Mouse (Mus musculus) embryonic facial prominence, embryonic 10.5 days (tissue): ENCODE results near the gene Syn3. TPM values are rescaled to one million over a fixed set of nuclear protein-coding genes. Genes with fewer than 3 reads are reported as not detected.
"Not testable (repeated sequence)": the region's sequence is repeated elsewhere in the genome, so short reads cannot be mapped to it uniquely, and the experiment has no call there.

Source experiments
- DNase-seq: peaks from one replicate; pipeline ENCODE4 v3.0.0-alpha.2; 2017; ENCODE audit warnings: low spot score
- H3K27ac ChIP-seq: fragments of 300-500 bp; sonication (generic); replicated peaks from 2 replicates; pipeline ENCODE4 v1.5.1; 2016; ENCODE audit warnings: mild to moderate bottlenecking
- H3K27me3 ChIP-seq: fragments of 300-500 bp; sonication (generic); replicated peaks from 2 replicates; pipeline ENCODE4 v1.6.1; 2016; ENCODE audit warnings: low read depth, mild to moderate bottlenecking; ENCODE audit not compliant: poor library complexity, severe bottlenecking
- H3K36me3 ChIP-seq: fragments of 300-500 bp; sonication (generic); replicated peaks from 2 replicates; pipeline ENCODE4 v1.6.1; 2016; ENCODE audit warnings: mild to moderate bottlenecking, moderate library complexity
- H3K4me1 ChIP-seq: fragments of 300-500 bp; sonication (generic); 2 replicates; pipeline ENCODE4 v1.6.1; 2016
- H3K4me3 ChIP-seq: fragments of 300-500 bp; sonication (generic); 2 replicates; pipeline ENCODE4 v1.5.1; 2016; ENCODE audit warnings: mild to moderate bottlenecking, moderate library complexity
- H3K9me3 ChIP-seq: fragments of 300-500 bp; sonication (generic); 2 replicates; pipeline ENCODE4 v1.6.1; 2016; ENCODE audit warnings: mild to moderate bottlenecking
- WGBS: fragments of 180-500 bp; shearing (Covaris S2); methylation state at CpG from one replicate; pipeline ENCODE4 v1.1.7; 2016; 5-methylcytosine and 5-hydroxymethylcytosine counted together
- polyA plus RNA-seq: library from polyadenylated mRNA; unstranded; fragments of >200 nt; fragmentation: Nextera tagmentation; extraction: Ambion mirVana; gene quantifications from 2 replicates; pipeline ENCODE4 v1.2.1, GENCODE M21; 2016

The Syn3 gene
- polyA plus RNA-seq, 1 experiment from 2014 or later, result 3.3 TPM

- no peaks in the 10 kb centered on the region for H3K9me3 ChIP-seq
- no peak overlapping the region for H3K4me3 ChIP-seq
- DNase-seq, result no peak
- H3K27me3 ChIP-seq, result peaks cover 7% of the 10 kb centered on the region; the same call in 1 of the 2 replicates
- H3K27ac ChIP-seq, result peak overlapping the region; percentile 40
- peaks cover 16% of the 10 kb centered on the region for H3K4me1 ChIP-seq
- no peaks in the 10 kb centered on the region for H3K36me3 ChIP-seq
Measured at GRCm38 (mm10) chr10:86457665-86458209, 41.0 kb downstream of the Syn3 start.

GRCm38 (mm10) chr10:86457195-86457594 is 41.5 kb downstream of the Syn3 start:
- DNase-seq, result peak; percentile 49
- peaks cover 7% of the 10 kb centered on the region; the same call in 1 of the 2 replicates for H3K27me3 ChIP-seq
- H3K27ac ChIP-seq, result no peak overlapping the region; the same call in 1 of the 2 replicates
- no peak overlapping the region for H3K4me3 ChIP-seq
- H3K36me3 ChIP-seq, result no peaks in the 10 kb centered on the region
- H3K9me3 ChIP-seq, result no peaks in the 10 kb centered on the region
- peaks cover 19% of the 10 kb centered on the region for H3K4me1 ChIP-seq
- 18% methylated on average over 4 of the region's 4 CpGs for WGBS

- no peak for DNase-seq
- H3K4me1 ChIP-seq, result peaks cover 19% of the 10 kb centered on the region
- H3K9me3 ChIP-seq, result no peaks in the 10 kb centered on the region
- H3K27ac ChIP-seq, result no peak overlapping the region
- 71% methylated on average over 5 of the region's 5 CpGs for WGBS
- H3K36me3 ChIP-seq, result no peaks in the 10 kb centered on the region
- no peak overlapping the region for H3K4me3 ChIP-seq
- peaks cover 7% of the 10 kb centered on the region; the same call in 1 of the 2 replicates for H3K27me3 ChIP-seq
Measured at GRCm38 (mm10) chr10:86455296-86456055, 43.2 kb downstream of the Syn3 start.

GRCm38 (mm10) chr10:86452326-86452995 is 46.2 kb downstream of the Syn3 start:
- no peak overlapping the region for H3K4me3 ChIP-seq
- no peaks in the 10 kb centered on the region for H3K36me3 ChIP-seq
- H3K27ac ChIP-seq, result no peak overlapping the region
- H3K27me3 ChIP-seq, result peaks cover 7% of the 10 kb centered on the region; the same call in 1 of the 2 replicates
- peaks cover 13% of the 10 kb centered on the region for H3K4me1 ChIP-seq
- DNase-seq, result peak; percentile 27
- no peaks in the 10 kb centered on the region for H3K9me3 ChIP-seq
- WGBS, result 46% methylated on average over 6 of the region's 6 CpGs

- no peaks in the 10 kb centered on the region for H3K9me3 ChIP-seq
- no peak for DNase-seq
- WGBS, result 92% methylated on average over 5 of the region's 5 CpGs
- H3K27me3 ChIP-seq, result peaks cover 7% of the 10 kb centered on the region; the same call in 1 of the 2 replicates
- peaks cover 3% of the 10 kb centered on the region; the same call in 1 of the 2 replicates for H3K4me1 ChIP-seq
- no peak overlapping the region for H3K4me3 ChIP-seq
- no peak overlapping the region for H3K27ac ChIP-seq
- H3K36me3 ChIP-seq, result no peaks in the 10 kb centered on the region
Measured at GRCm38 (mm10) chr10:86451294-86451693, 47.4 kb downstream of the Syn3 start.

GRCm38 (mm10) chr10:86446649-86447048 is 52.0 kb downstream of the Syn3 start:
- H3K27ac ChIP-seq, result no peak overlapping the region
- no peaks in the 10 kb centered on the region for H3K9me3 ChIP-seq
- H3K4me1 ChIP-seq, result 0 out of 2 replicates have a peak, but pooled peaks cover 4% of the 10 kb centered on the region
- no peak overlapping the region for H3K4me3 ChIP-seq
- no peaks in the 10 kb centered on the region for H3K36me3 ChIP-seq
- DNase-seq, result no peak
- H3K27me3 ChIP-seq, result no peaks in the 10 kb centered on the region

GRCm38 (mm10) chr10:86445207-86445606 is 53.5 kb downstream of the Syn3 start:
- Histone ChIP-seq H3K27ac (no peak overlapping the region), H3K9me3 (no peaks in the 10 kb centered on the region), H3K27me3 (no peaks in the 10 kb centered on the region), H3K36me3 (no peaks in the 10 kb centered on the region), H3K4me1 (0 out of 2 replicates have a peak, but pooled peaks cover 4% of the 10 kb centered on the region), H3K4me3 (no peak overlapping the region)
- no peak for DNase-seq
- 77% methylated on average over 2 of the region's 2 CpGs for WGBS

- Histone ChIP-seq H3K36me3 (no peaks in the 10 kb centered on the region), H3K4me3 (no peak overlapping the region), H3K27ac (no peak overlapping the region), H3K9me3 (no peaks in the 10 kb centered on the region), H3K4me1 (0 out of 2 replicates have a peak, but pooled peaks cover 4% of the 10 kb centered on the region), H3K27me3 (no peaks in the 10 kb centered on the region)
- DNase-seq, result no peak
- WGBS, result 73% methylated on average over 3 of the region's 3 CpGs
Measured at GRCm38 (mm10) chr10:86444665-86445064, 54.0 kb downstream of the Syn3 start.

GRCm38 (mm10) chr10:86441765-86442164 is 56.9 kb downstream of the Syn3 start:
- Histone ChIP-seq H3K27me3 (no peaks in the 10 kb centered on the region), H3K27ac (no peak overlapping the region)
- WGBS, result 75% methylated on average over 3 of the region's 3 CpGs

GRCm38 (mm10) chr10:86439640-86440039 is 59.1 kb downstream of the Syn3 start:
- Histone ChIP-seq H3K36me3 (no peaks in the 10 kb centered on the region), H3K27ac (no peak overlapping the region), H3K4me1 (0 out of 2 replicates have a peak, but pooled peaks cover 4% of the 10 kb centered on the region), H3K9me3 (no peaks in the 10 kb centered on the region), H3K4me3 (no peak overlapping the region), H3K27me3 (no peaks in the 10 kb centered on the region)
- DNase-seq, result no peak
- WGBS, result 92% methylated on average over 4 of the region's 4 CpGs

More at GRCm38 (mm10) chr10:86441765-86442164, 56.9 kb downstream of the Syn3 start:
- Histone ChIP-seq H3K9me3 (no peaks in the 10 kb centered on the region), H3K36me3 (no peaks in the 10 kb centered on the region), H3K4me1 (0 out of 2 replicates have a peak, but pooled peaks cover 4% of the 10 kb centered on the region), H3K4me3 (no peak overlapping the region)
- no peak for DNase-seq

- H3K36me3 ChIP-seq, result no peaks in the 10 kb centered on the region
- no peaks in the 10 kb centered on the region for H3K9me3 ChIP-seq
- 0 out of 2 replicates have a peak, but pooled peaks cover 4% of the 10 kb centered on the region for H3K4me1 ChIP-seq
- 92% methylated on average over 11 of the region's 11 CpGs for WGBS
- no peak for DNase-seq
- H3K27me3 ChIP-seq, result no peaks in the 10 kb centered on the region
- H3K4me3 ChIP-seq, result no peak overlapping the region
- no peak overlapping the region for H3K27ac ChIP-seq
Measured at GRCm38 (mm10) chr10:86437294-86437693, 61.4 kb downstream of the Syn3 start.

GRCm38 (mm10) chr10:86435006-86435405 is 63.7 kb downstream of the Syn3 start:
- H3K4me3 ChIP-seq, H3K36me3 ChIP-seq, H3K27ac ChIP-seq, H3K4me1 ChIP-seq, DNase-seq, H3K27me3 ChIP-seq, H3K9me3 ChIP-seq: not testable (repeated sequence)
- WGBS, result 59% methylated on average over 4 of the region's 4 CpGs
